Mouse (Mus musculus) hindbrain, embryonic 16.5 days (tissue): ENCODE measurements around the gene Naa11. TPM values are rescaled to one million over a fixed set of nuclear protein-coding genes. Genes with fewer than 3 reads are reported as not detected.

Experiments
- ATAC-seq: fragments of 200-750 bp; cut with Nextera tagmentation; 2 replicates; pipeline ENCODE4 v1.8.0; 2017; ENCODE audit warnings: moderate TSS enrichment, moderate library complexity
- H3K27ac ChIP-seq: fragments of 300-500 bp; sonication (generic); 2 replicates; pipeline ENCODE4 v1.5.1; 2014; ENCODE audit warnings: low read depth, mild to moderate bottlenecking, control low read depth, low read length, moderate library complexity
- H3K27me3 ChIP-seq: fragments of 300-500 bp; sonication (generic); replicated peaks from 2 replicates; pipeline ENCODE4 v1.6.1; 2014; ENCODE audit warnings: low read length; ENCODE audit not compliant: control insufficient read depth, insufficient read depth
- H3K36me3 ChIP-seq: fragments of 300-500 bp; sonication (generic); 2 replicates; pipeline ENCODE4 v1.6.1; 2014; ENCODE audit warnings: mild to moderate bottlenecking, low read length, moderate library complexity, mixed read lengths; ENCODE audit not compliant: control insufficient read depth, insufficient read depth
- H3K4me1 ChIP-seq: fragments of 300-500 bp; sonication (generic); 2 replicates; pipeline ENCODE4 v1.6.1; 2014; ENCODE audit warnings: low read depth, low read length; ENCODE audit not compliant: control insufficient read depth, insufficient read depth
- H3K4me2 ChIP-seq: fragments of 300-500 bp; sonication (generic); 2 replicates; pipeline ENCODE4 v1.6.1; 2014; ENCODE audit warnings: mild to moderate bottlenecking, low read length, control low read depth, moderate library complexity
- H3K4me3 ChIP-seq: fragments of 300-500 bp; sonication (generic); 2 replicates; pipeline ENCODE4 v1.5.1; 2014; ENCODE audit warnings: mild to moderate bottlenecking, low read length, control low read depth, moderate library complexity
- H3K9ac ChIP-seq: fragments of 300-500 bp; sonication (generic); 2 replicates; pipeline ENCODE4 v1.6.1; 2014; ENCODE audit warnings: low read depth, mild to moderate bottlenecking, control low read depth, low read length, moderate library complexity
- H3K9me3 ChIP-seq: fragments of 300-500 bp; sonication (generic); 2 replicates; pipeline ENCODE4 v1.6.1; 2014; ENCODE audit warnings: mild to moderate bottlenecking, low read length, moderate library complexity; ENCODE audit not compliant: control insufficient read depth
- WGBS: fragments of 180-500 bp; shearing (Covaris S2); extraction: QIAGEN DNeasy Blood & Tissue Kit; methylation state at CpG from one replicate; pipeline ENCODE4 v1.1.7; 2014; 5-methylcytosine and 5-hydroxymethylcytosine counted together
- polyA plus RNA-seq: library from polyadenylated mRNA; unstranded; fragments of >200 nt; fragmentation: Nextera tagmentation; extraction: Ambion mirVana; gene quantifications from 2 replicates; pipeline ENCODE4 v1.2.1, GENCODE M21; 2015

Naa11 gene
- polyA plus RNA-seq, 1 experiment from 2014 or later, result not detected

DNA sequence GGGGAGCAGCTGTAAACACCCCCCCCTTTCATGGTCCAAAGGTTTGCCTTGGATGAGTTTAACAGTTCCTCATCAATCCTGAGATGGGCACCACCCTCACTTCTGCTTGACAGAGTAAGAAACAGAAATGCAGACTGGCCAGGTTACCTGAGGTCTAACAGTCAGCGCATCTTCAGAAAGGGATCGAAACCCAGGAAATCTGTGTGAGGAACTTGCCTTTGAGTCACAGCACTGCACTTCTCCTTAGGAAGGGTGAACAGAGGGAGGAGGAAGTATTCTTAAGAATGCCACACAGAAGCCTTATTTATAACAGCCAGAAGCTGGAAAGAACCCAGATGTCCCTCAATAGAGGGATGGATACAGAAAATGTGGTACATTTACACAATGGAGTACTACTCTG, 37.0 kb downstream of the Naa11 start:
- 100% methylated on average over 2 of the region's 2 CpGs for WGBS
- no peaks in the 10 kb centered on the region for H3K9me3 ChIP-seq
- H3K36me3 ChIP-seq, result no peaks in the 10 kb centered on the region
- ATAC-seq, result no peak
- H3K9ac ChIP-seq, result no peak overlapping the region
- H3K4me3 ChIP-seq, result no peak overlapping the region
- no peak overlapping the region for H3K27ac ChIP-seq
- no peaks in the 10 kb centered on the region for H3K4me1 ChIP-seq
- H3K27me3 ChIP-seq, result no peaks in the 10 kb centered on the region
- no peak overlapping the region for H3K4me2 ChIP-seq

DNA sequence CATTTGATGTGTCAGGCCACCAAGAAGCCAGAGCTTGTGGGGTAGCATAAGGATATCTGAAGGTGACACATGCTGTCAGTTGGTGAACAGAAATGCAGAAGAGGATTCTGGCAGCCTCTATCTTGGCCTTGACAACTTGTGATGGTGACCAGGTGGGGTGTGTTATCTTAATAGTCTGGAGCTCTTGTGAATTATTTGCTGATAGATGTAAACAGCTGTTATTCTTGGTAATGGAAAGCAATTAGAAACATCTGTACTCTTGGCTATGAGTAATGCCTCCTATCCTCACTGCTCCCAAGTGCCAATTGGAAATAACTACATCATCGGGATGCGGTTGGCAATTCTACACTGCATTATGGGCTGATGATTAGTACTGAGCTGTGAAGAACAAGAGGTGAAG, 43.4 kb downstream of the Naa11 start:
- 77% methylated on average over 2 of the region's 2 CpGs for WGBS
- Histone ChIP-seq H3K27ac (no peak overlapping the region), H3K4me2 (no peak overlapping the region), H3K4me1 (no peaks in the 10 kb centered on the region), H3K36me3 (no peaks in the 10 kb centered on the region), H3K27me3 (no peaks in the 10 kb centered on the region), H3K9ac (no peak overlapping the region), H3K9me3 (no peaks in the 10 kb centered on the region), H3K4me3 (no peak overlapping the region)
- ATAC-seq, result peak; percentile 69

DNA sequence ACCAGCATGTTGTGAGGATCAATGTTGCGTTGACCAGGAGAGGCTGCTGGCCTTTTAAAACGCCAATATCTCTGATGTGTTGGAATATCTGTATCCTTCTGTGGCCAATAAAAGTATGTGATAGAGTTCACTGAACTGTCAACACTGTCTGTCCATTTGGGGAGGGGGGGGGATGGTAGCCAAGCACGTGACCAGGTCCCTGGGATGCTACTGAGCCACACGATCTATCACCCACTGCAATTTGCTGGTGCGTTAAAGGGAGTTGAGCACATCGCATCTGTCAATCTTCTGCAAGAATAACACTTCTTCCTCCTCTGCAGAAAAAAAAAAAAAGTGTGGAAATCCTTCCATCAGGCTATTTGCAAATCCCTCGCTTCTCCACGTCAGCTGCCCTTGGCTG, 43.9 kb downstream of the Naa11 start:
- H3K27ac ChIP-seq, result no peak overlapping the region
- WGBS, result 78% methylated on average over 8 of the region's 8 CpGs
- ATAC-seq, result 0 out of 2 replicates have a peak, but pooled peaks have one; percentile 2

DNA sequence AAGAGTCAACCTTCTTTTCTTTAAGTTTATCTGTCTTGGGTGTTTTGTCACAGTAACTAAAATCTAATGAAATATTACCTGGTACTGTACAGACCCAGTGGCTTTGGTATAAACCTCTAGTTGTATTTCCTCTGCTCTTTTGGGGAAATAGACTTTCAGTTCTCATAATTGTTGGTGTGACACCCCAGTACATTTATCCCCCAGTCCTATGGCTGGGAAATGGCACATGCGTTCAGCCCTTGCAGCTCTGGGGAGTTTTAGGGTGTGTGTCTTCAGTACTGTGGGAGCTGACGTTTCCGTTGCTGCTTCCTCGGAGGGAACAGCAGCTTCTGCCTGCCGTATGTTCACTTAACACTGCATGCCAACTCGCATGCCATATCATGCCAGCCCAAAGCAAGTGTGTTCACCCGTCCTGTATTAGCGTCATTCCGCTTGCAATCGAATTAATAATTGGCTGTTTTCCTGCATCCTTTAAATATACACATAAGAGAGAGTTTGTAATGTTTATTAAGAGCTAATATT, 46.4 kb downstream of the Naa11 start:
- 84% methylated on average over 10 of the region's 10 CpGs for WGBS
- Histone ChIP-seq H3K4me2 (no peak overlapping the region), H3K9ac (no peak overlapping the region), H3K9me3 (no peaks in the 10 kb centered on the region), H3K4me1 (no peaks in the 10 kb centered on the region), H3K27ac (no peak overlapping the region), H3K4me3 (no peak overlapping the region), H3K36me3 (no peaks in the 10 kb centered on the region), H3K27me3 (no peaks in the 10 kb centered on the region)
- no peak for ATAC-seq

More for the DNA sequence above, 43.9 kb downstream of the Naa11 start:
- Histone ChIP-seq H3K27me3 (no peaks in the 10 kb centered on the region), H3K9me3 (no peaks in the 10 kb centered on the region), H3K4me1 (no peaks in the 10 kb centered on the region), H3K4me2 (no peak overlapping the region), H3K9ac (no peak overlapping the region), H3K4me3 (no peak overlapping the region), H3K36me3 (no peaks in the 10 kb centered on the region)

DNA sequence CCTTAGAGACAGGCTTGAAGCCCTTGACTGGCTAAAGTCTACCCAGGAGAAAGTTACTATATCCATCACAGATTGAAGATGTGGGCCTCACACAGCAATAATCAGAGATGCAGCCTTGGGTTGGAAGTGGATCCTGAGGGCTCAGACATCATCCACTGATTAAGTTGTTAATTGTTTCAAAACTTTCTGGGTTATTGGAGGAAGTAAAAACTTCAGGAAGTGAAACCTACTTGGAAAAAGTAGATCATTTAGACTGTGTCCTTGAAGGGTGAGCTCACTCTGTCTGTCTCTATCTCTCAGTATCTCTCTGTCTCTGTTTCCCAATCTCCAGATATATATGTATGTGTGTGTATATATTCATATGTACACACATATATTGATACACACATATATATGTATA, 47.0 kb downstream of the Naa11 start:
- H3K4me1 ChIP-seq, result no peaks in the 10 kb centered on the region
- no peak overlapping the region for H3K4me2 ChIP-seq
- H3K36me3 ChIP-seq, result no peaks in the 10 kb centered on the region
- no peak overlapping the region for H3K4me3 ChIP-seq
- no peaks in the 10 kb centered on the region for H3K9me3 ChIP-seq
- no peak for ATAC-seq
- H3K9ac ChIP-seq, result no peak overlapping the region
- no peaks in the 10 kb centered on the region for H3K27me3 ChIP-seq
- H3K27ac ChIP-seq, result no peak overlapping the region

DNA sequence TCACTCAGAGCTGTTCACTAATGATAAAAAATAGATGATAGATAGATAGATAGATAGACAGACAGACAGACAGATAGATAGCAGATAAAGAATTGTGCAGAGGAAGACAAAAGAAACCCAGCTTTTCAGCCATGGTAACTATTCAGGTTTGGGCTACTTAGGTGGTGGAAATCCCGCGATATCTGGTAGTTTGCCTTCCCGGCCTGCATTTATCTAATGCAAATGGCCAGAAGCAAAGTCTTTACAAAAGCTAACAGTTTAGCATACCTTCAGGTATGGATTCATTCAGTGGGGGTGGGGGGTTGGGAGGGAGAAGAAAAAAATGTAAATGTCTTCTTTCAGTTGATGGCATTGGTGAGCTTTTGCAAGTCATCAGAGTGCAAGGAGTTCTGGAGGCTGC, 48.0 kb downstream of the Naa11 start:
- H3K27me3 ChIP-seq, result no peaks in the 10 kb centered on the region
- H3K9ac ChIP-seq, result no peak overlapping the region
- H3K4me3 ChIP-seq, result no peak overlapping the region
- H3K4me2 ChIP-seq, result no peak overlapping the region
- 81% methylated on average over 3 of the region's 3 CpGs for WGBS
- no peaks in the 10 kb centered on the region for H3K4me1 ChIP-seq
- no peaks in the 10 kb centered on the region for H3K36me3 ChIP-seq
- H3K9me3 ChIP-seq, result no peaks in the 10 kb centered on the region
- ATAC-seq, result no peak
- no peak overlapping the region for H3K27ac ChIP-seq

DNA sequence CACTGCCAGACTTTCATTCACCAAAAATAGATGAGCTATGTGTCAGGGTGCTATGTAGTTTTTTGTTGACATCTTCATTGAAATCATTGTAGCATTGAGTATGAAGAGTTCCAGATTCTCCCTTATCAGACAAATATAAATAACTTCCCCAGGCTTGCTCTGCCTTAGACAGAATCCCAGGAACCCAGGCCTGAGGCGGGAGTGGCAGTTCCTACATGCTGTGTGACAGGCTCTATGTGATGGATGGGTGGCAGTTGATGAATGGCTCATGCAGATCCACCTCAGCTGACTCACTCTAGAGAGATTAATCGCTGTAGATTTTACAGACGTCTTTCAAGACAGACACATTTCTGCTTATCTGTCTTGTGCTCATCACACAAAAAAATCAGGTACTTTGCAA, 57.4 kb downstream of the Naa11 start:
- ATAC-seq, result 0 out of 2 replicates have a peak, but pooled peaks have one; percentile 52
- no peak overlapping the region for H3K4me3 ChIP-seq
- no peaks in the 10 kb centered on the region for H3K4me1 ChIP-seq
- H3K27ac ChIP-seq, result no peak overlapping the region
- H3K9me3 ChIP-seq, result no peaks in the 10 kb centered on the region
- no peak overlapping the region for H3K9ac ChIP-seq
- H3K27me3 ChIP-seq, result no peaks in the 10 kb centered on the region
- H3K36me3 ChIP-seq, result no peaks in the 10 kb centered on the region
- WGBS, result 46% methylated on average over 3 of the region's 3 CpGs
- H3K4me2 ChIP-seq, result no peak overlapping the region

Other genes starting within 250 kb of the Naa11 start
- not detected in 2 replicates for gene Gk2, start 64.6 kb upstream of the Naa11 start, polyA plus RNA-seq